Mouse (Mus musculus): ENCODE results near the gene Thtpa. TPM values are rescaled to one million over a fixed set of nuclear protein-coding genes. Genes with fewer than 3 reads are reported as not detected.

Gene Thtpa
- total RNA-seq (2023), result 5.9 TPM

DNA sequence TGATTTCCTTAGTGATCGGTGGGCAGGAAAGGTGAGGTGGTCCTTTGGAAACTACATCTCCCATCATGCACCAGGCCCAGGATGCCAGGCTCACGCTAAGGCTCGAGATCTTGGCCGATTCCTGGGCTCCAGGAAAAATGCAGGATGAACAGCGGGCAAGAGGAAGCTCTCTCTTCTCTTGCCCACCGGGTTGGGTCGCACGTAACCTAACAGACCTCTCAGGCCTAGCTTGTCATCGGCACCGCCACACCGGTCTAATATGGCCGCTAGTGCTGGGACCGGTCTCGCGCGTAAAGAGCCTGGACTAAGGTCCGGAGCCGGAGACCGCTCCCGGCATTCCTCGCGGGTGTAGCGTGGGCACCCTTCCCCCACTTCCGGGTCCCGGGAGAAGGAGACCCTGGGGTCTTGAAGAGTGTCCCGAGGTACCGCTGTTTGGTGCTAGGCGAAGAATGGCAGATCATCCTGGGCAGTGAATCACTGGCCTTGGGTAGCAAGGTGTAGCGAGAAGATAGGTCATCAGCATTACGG, at the start of gene Thtpa:
TSS of gene Thtpa (plus strand) at position 81 of the 528 bp plus-strand sequence.

GRCm38 (mm10) chr14:55092011-55092577, 2.5 kb upstream of the Thtpa start, which contains the start of gene Zfhx2:
Gene Zfhx2, minus strand, starts transcription at chr14:55092324.

GRCm38 (mm10) chr14:55105836-55106809, 11.5 kb downstream of the Thtpa start, which contains the start of gene Ap1g2:
Gene Ap1g2, minus strand, starts transcription at chr14:55106593.

GRCm38 (mm10) chr14:55116425-55117200, 22.0 kb downstream of the Thtpa start, which contains the start of gene Jph4:
Gene Jph4, minus strand, starts transcription at chr14:55116935.

Other genes with a start within 250 kb of the Thtpa start
- 10.6 TPM for gene Homez, start 223.8 kb upstream of the Thtpa start, total RNA-seq (2023)
- gene Ppp1r3e, start 217.2 kb upstream of the Thtpa start, total RNA-seq (2023), result 10.2 TPM
- gene Bcl2l2, start 211.4 kb upstream of the Thtpa start, total RNA-seq (2023), result 3.5 TPM
- not detected for gene Gm20521, start 211.3 kb upstream of the Thtpa start, total RNA-seq (2023)
- 273 TPM for gene Pabpn1, start 202.3 kb upstream of the Thtpa start, total RNA-seq (2023)
- 2.3 TPM for gene Slc22a17, start 181.7 kb upstream of the Thtpa start, total RNA-seq (2023)
- not detected for gene Efs, start 168.7 kb upstream of the Thtpa start, total RNA-seq (2023)
- gene Il25, start 162.1 kb upstream of the Thtpa start, total RNA-seq (2023), result not detected
- gene Cmtm5, start 158.5 kb upstream of the Thtpa start, total RNA-seq (2023), result not detected
- gene Myh6, start 127.9 kb upstream of the Thtpa start, total RNA-seq (2023), result not detected
- gene Gm17428, start 117.9 kb upstream of the Thtpa start, total RNA-seq (2023), result not detected
- gene Myh7, start 100.2 kb upstream of the Thtpa start, total RNA-seq (2023), result not detected
- 82.5 TPM for gene Ngdn, start 79.3 kb upstream of the Thtpa start, total RNA-seq (2023)
- gene Zfhx2, start 2.5 kb upstream of the Thtpa start, total RNA-seq (2023), result 24.8 TPM
- gene Ap1g2, start 11.8 kb downstream of the Thtpa start, total RNA-seq (2023), result 123 TPM
- gene Jph4, start 22.2 kb downstream of the Thtpa start, total RNA-seq (2023), result not detected
- gene Dhrs2, start 127.2 kb downstream of the Thtpa start, total RNA-seq (2023), result not detected